Mouse (Mus musculus) liver, embryonic 14.5 days (tissue): Measurements from ENCODE around the gene Pdlim5.

Experiments
- CTCF ChIP-seq: IDR thresholded peaks from 2 replicates; pipeline ENCODE4 v1.5.1; 2016; ENCODE audit warnings: antibody characterized with exemption, low read depth, control low read depth
- EP300 ChIP-seq: IDR thresholded peaks from 2 replicates; pipeline ENCODE4 v1.6.1; 2016; ENCODE audit warnings: antibody characterized with exemption, low read depth

DNA sequence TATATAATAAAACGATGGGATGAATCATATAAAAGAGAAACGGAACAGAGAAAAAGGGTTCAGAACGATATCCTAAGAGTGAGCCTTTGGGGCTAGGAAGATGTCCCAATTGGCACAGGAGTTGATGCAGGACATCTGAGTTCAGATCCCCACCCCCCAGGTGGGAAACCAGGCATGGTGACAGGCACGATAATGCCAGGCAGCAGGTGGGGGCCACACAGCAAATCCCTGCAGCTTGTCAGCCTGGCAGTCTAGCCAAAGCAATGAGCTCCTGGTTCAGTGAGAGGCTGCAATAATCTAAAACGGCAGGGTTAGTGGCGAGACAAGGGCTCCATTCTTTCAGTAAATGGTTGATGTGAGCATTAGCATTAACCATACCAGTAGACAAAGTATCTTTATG is 33.4 kb downstream of the Pdlim5 start:
- TF ChIP-seq CTCF = no peak
- no peak for TF ChIP-seq EP300
